Mouse (Mus musculus): ENCODE data around the gene Fubp1.
"Not testable (repeated sequence)": the region's sequence is repeated elsewhere in the genome, so short reads cannot be mapped to it uniquely, and the experiment has no call there.

- TF ChIP-seq CTCF (IDR thresholded peaks at IDR 0.05; ENCODE audit: low read depth, low read length) = peak; percentile 15; the same call in 1 of the 2 replicates
- TF ChIP-seq POLR2A (IDR thresholded peaks at IDR 0.05; ENCODE audit: borderline replicate concordance, low read depth, low read length) = not testable (repeated sequence)
Observed at GRCm38 (mm10) chr3:152259409-152259808, 49.2 kb downstream of the Fubp1 start.
